9 mouse cellular contexts compared by ENCODE assay signal in the genomic region with DNA sequence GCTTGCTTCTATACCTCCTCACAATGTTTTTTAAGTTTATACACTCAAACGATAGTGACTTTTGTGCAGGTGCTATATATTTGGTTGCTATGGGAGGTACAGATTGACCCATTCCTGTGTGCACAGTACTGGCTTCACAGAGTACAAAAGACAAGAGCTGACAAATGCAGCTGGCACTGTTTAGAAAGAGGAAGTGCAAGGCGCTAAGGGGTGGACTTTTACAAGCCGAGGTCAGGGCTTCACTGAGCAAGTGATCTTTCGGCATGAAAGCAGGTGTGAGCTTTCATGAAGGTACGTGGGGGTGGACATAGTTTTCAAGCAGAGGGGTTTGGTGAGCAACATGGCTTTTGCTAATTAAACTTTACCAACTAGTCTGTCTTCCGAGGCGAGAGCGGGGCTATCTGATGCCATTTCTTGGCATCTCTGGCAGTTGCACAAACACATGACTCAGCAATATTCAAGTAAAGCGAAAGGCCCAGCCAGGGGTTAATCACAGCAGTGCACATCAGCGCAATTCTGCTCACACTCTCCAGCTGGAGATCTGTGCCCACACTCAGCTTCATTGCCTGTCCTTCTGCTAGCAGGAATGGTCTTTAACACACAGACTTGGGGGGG. TPM values are rescaled to one million over a fixed set of nuclear protein-coding genes. Genes with fewer than 3 reads are reported as not detected.
A peak's percentile ranks its signal among the peaks of the same experiment; 100 is the strongest.
DNase-seq lines count a peak whose midpoint lies in the region; ATAC-seq and TF ChIP-seq lines count a peak whose summit lies in the region.
"Had no signal": no experiment of that assay in that cellular context is flagged by ENCODE, and none has a peak within 500 bp of the region (broad histone marks: within the 10 kb centered on the region; RNA-seq: fewer than 3 reads in every experiment).

No protein-coding gene starts in this region.

- ATAC-seq in forebrain, embryonic 14.5 days: no peak
- no peak for ATAC-seq in forebrain, embryonic 12.5 days (ENCODE audit: low FRiP score)
- peak; percentile 79 for ATAC-seq in intestine, embryonic 16.5 days
- peak; percentile 90 for ATAC-seq in megakaryocyte-erythroid progenitor cell, adult 5-6 weeks (replicated peaks; ENCODE audit: low FRiP score, low TSS enrichment, poor library complexity, severe bottlenecking)
- no peak for ATAC-seq in midbrain, embryonic 14.5 days (ENCODE audit: low FRiP score, low TSS enrichment)

- no peak overlapping the region for H3K9ac ChIP-seq in forebrain, embryonic 14.5 days (ENCODE audit: low read length)
- no peak overlapping the region; the same call in 1 of the 2 replicates for H3K9ac ChIP-seq in forebrain, embryonic 12.5 days
- H3K9ac ChIP-seq in CH12.LX (ENCODE audit: insufficient read depth, low read depth): peak overlapping the region; percentile 60
- H3K9ac ChIP-seq in intestine, embryonic 16.5 days (ENCODE audit: low read depth, low read length): no peak overlapping the region
- H3K9ac ChIP-seq in midbrain, embryonic 14.5 days (replicated peaks; ENCODE audit: low read length): no peak overlapping the region
- H3K9ac ChIP-seq: embryonic facial prominence, embryonic 12.5 days had no signal

- no peak for TF ChIP-seq RAD21 in CH12.LX (IDR thresholded peaks at IDR 0.05; ENCODE audit: low read depth, low read length)

- WGBS in forebrain, embryonic 14.5 days: 63% methylated on average over 10 of the region's 10 CpGs
- WGBS in forebrain, embryonic 12.5 days: 59% methylated on average over 10 of the region's 10 CpGs
- WGBS in intestine, embryonic 16.5 days: 28% methylated on average over 10 of the region's 10 CpGs
- 59% methylated on average over 10 of the region's 10 CpGs for WGBS in midbrain, embryonic 14.5 days

- no peak for TF ChIP-seq CTCF in CH12.LX (conservative IDR thresholded peaks at IDR 0.05 in 1 of 2, IDR thresholded peaks at IDR 0.05 in 1 of 2; ENCODE audit: low read depth in 2 of 2, low read length in 2 of 2)

- no peak for TF ChIP-seq EP300 in CH12.LX (IDR thresholded peaks at IDR 0.05; ENCODE audit: low read length)

- dilution Hi-C loops in CH12.LX (cut with MboI; ENCODE audit: extremely low pct_ligation_motif_present, extremely low pct_unique_long_range_greater_than_20kb, low sequenced_read_pairs): no loop called here

- no peaks in the 10 kb centered on the region for H3K9me3 ChIP-seq in forebrain, embryonic 14.5 days (replicated peaks; ENCODE audit: control insufficient read depth, low read length)
- no peaks in the 10 kb centered on the region for H3K9me3 ChIP-seq in forebrain, embryonic 12.5 days
- no peaks in the 10 kb centered on the region for H3K9me3 ChIP-seq in CH12.LX (replicated peaks; ENCODE audit: low read length)
- H3K9me3 ChIP-seq in intestine, embryonic 16.5 days (ENCODE audit: control insufficient read depth, low read length): no peaks in the 10 kb centered on the region
- no peaks in the 10 kb centered on the region for H3K9me3 ChIP-seq in midbrain, embryonic 14.5 days (ENCODE audit: control insufficient read depth, low read length)
- H3K9me3 ChIP-seq: embryonic facial prominence, embryonic 12.5 days had no signal

- in situ Hi-C loops in CH12.LX (cut with MboI; ENCODE audit: low pct_ligation_motif_present, low pct_unique_long_range_greater_than_20kb, low sequenced_read_pairs): no loop called here

- H3K79me2 ChIP-seq in CH12.LX (replicated peaks; ENCODE audit: control insufficient read depth, extremely low read depth, insufficient read depth, poor library complexity, severe bottlenecking): no peaks in the 10 kb centered on the region

- H3K27me3 ChIP-seq in forebrain, embryonic 14.5 days (replicated peaks; ENCODE audit: control insufficient read depth, insufficient read depth, low read length): no peaks in the 10 kb centered on the region
- H3K27me3 ChIP-seq in forebrain, embryonic 12.5 days: 0 out of 2 replicates have a peak, but pooled peaks cover 3% of the 10 kb centered on the region
- H3K27me3 ChIP-seq in CH12.LX (replicated peaks): peaks cover 2% of the 10 kb centered on the region
- no peaks in the 10 kb centered on the region for H3K27me3 ChIP-seq in intestine, embryonic 16.5 days (replicated peaks; ENCODE audit: control insufficient read depth, insufficient read depth, low read length)
- H3K27me3 ChIP-seq in midbrain, embryonic 14.5 days (ENCODE audit: control insufficient read depth, insufficient read depth, low read length): no peaks in the 10 kb centered on the region
- H3K27me3 ChIP-seq: embryonic facial prominence, embryonic 12.5 days had no signal

- DNase-seq in forebrain, embryonic 14.5 days (ENCODE audit: low spot score): peak; percentile 10
- peak; percentile 68 for DNase-seq in CH12.LX (ENCODE audit: extremely low read depth)
- DNase-seq in midbrain, embryonic 14.5 days: no peak
- DNase-seq in testis, postnatal 14 days (ENCODE audit: low spot score): no peak
- DNase-seq in right cerebral cortex, adult 18-20 months: no peak

- no peaks in the 10 kb centered on the region for H3K36me3 ChIP-seq in forebrain, embryonic 14.5 days (ENCODE audit: control insufficient read depth, insufficient read depth, low read length)
- H3K36me3 ChIP-seq in forebrain, embryonic 12.5 days (replicated peaks): no peaks in the 10 kb centered on the region
- H3K36me3 ChIP-seq in CH12.LX (replicated peaks in 1 of 2; ENCODE audit: control insufficient read depth in 1 of 2, insufficient read depth in 1 of 2, low read length in 1 of 2): no peaks in the 10 kb centered on the region
- no peaks in the 10 kb centered on the region for H3K36me3 ChIP-seq in intestine, embryonic 16.5 days (ENCODE audit: control insufficient read depth, insufficient read depth, low read length)
- H3K36me3 ChIP-seq in midbrain, embryonic 14.5 days (ENCODE audit: control insufficient read depth, insufficient read depth, low read length): no peaks in the 10 kb centered on the region
- H3K36me3 ChIP-seq: embryonic facial prominence, embryonic 12.5 days had no signal

- H3K4me3 ChIP-seq in forebrain, embryonic 14.5 days (ENCODE audit: low read depth, low read length): no peak overlapping the region
- no peak overlapping the region for H3K4me3 ChIP-seq in forebrain, embryonic 12.5 days (replicated peaks)
- H3K4me3 ChIP-seq in CH12.LX (replicated peaks in 1 of 3; ENCODE audit: low read depth in 2 of 3, low read length in 2 of 3, poor library complexity in 1 of 3): peak overlapping the region; percentile 6 to 37 (median 34)
- H3K4me3 ChIP-seq in intestine, embryonic 16.5 days (ENCODE audit: low read length): no peak overlapping the region
- H3K4me3 ChIP-seq in midbrain, embryonic 14.5 days (replicated peaks; ENCODE audit: low read depth, low read length): no peak overlapping the region
- H3K4me3 ChIP-seq: embryonic facial prominence, embryonic 12.5 days had no signal

- no peak overlapping the region for H3K4me2 ChIP-seq in forebrain, embryonic 14.5 days (ENCODE audit: low read length)
- no peak overlapping the region for H3K4me2 ChIP-seq in forebrain, embryonic 12.5 days
- H3K4me2 ChIP-seq in CH12.LX (ENCODE audit: insufficient read depth, low read depth, poor library complexity, severe bottlenecking): peak overlapping the region; percentile 92
- peak overlapping the region; percentile 20; the same call in 1 of the 2 replicates for H3K4me2 ChIP-seq in intestine, embryonic 16.5 days (ENCODE audit: low read depth, low read length)
- H3K4me2 ChIP-seq in midbrain, embryonic 14.5 days (ENCODE audit: low read length): no peak overlapping the region
- H3K4me2 ChIP-seq: embryonic facial prominence, embryonic 12.5 days had no signal

- H3K27ac ChIP-seq in forebrain, embryonic 14.5 days (ENCODE audit: low read depth, low read length): no peak overlapping the region
- no peak overlapping the region for H3K27ac ChIP-seq in forebrain, embryonic 12.5 days
- peak overlapping the region; percentile 27 for H3K27ac ChIP-seq in CH12.LX (ENCODE audit: insufficient read depth, low read depth)
- no peak overlapping the region for H3K27ac ChIP-seq in intestine, embryonic 16.5 days (ENCODE audit: low read length)
- H3K27ac ChIP-seq in midbrain, embryonic 14.5 days (replicated peaks; ENCODE audit: low read depth, low read length): no peak overlapping the region
- H3K27ac ChIP-seq: embryonic facial prominence, embryonic 12.5 days had no signal

- TF ChIP-seq POLR2A in CH12.LX (IDR thresholded peaks at IDR 0.05; ENCODE audit: low read depth, low read length): no peak

- H3K4me1 ChIP-seq in forebrain, embryonic 14.5 days (ENCODE audit: control insufficient read depth, insufficient read depth, low read length): no peaks in the 10 kb centered on the region
- H3K4me1 ChIP-seq in forebrain, embryonic 12.5 days: peaks cover 7% of the 10 kb centered on the region
- H3K4me1 ChIP-seq in CH12.LX (ENCODE audit: control insufficient read depth in 1 of 2, insufficient read depth in 2 of 2): peaks cover 3 to 45% of the 10 kb centered on the region in 2 experiments
- H3K4me1 ChIP-seq in intestine, embryonic 16.5 days (ENCODE audit: control insufficient read depth, insufficient read depth, low read length): peaks cover 6% of the 10 kb centered on the region; the same call in 1 of the 2 replicates
- H3K4me1 ChIP-seq in midbrain, embryonic 14.5 days (ENCODE audit: control insufficient read depth, insufficient read depth, low read length): no peaks in the 10 kb centered on the region

TF ChIP-seq in CH12.LX, 34 proteins besides CTCF, POLR2A, EP300 and RAD21 (continues in another document):
- TF ChIP-seq MAZ (IDR thresholded peaks at IDR 0.05; ENCODE audit: low read depth, low read length): no peak
- 0 out of 2 replicates have a peak, but pooled peaks have one; percentile 6 for TF ChIP-seq KAT2A (IDR thresholded peaks at IDR 0.05; ENCODE audit: insufficient replicate concordance, low read length)
- no peak for TF ChIP-seq UBTF (IDR thresholded peaks at IDR 0.05; ENCODE audit: low read depth, low read length)
- no peak for TF ChIP-seq NRF1 (IDR thresholded peaks at IDR 0.05; ENCODE audit: low read depth, low read length)
- TF ChIP-seq MAFK (IDR thresholded peaks at IDR 0.05; ENCODE audit: insufficient replicate concordance, low read length): peak; percentile 99
- TF ChIP-seq PAX5 (IDR thresholded peaks at IDR 0.05; ENCODE audit: low read length): no peak
- 0 out of 2 replicates have a peak, but pooled peaks have one; percentile 6 for TF ChIP-seq NELFE (IDR thresholded peaks at IDR 0.05; ENCODE audit: low read depth, low read length)
- no peak for TF ChIP-seq CHD2 (IDR thresholded peaks at IDR 0.05; ENCODE audit: low read length)

RNA-seq across cellular contexts. Expression of a gene that starts 10.0 kb away (rescaled TPM):
- 12.3 and 14.1 TPM in 2 replicates for polyA plus RNA-seq in forebrain, embryonic 14.5 days (2014; fragmentation: Nextera tagmentation; extraction: Ambion mirVana)
- polyA plus RNA-seq in forebrain, embryonic 12.5 days (2016; fragmentation: Nextera tagmentation; extraction: Ambion mirVana): 9.9 and 11.3 TPM in 2 replicates
- 2.5 and 2.6 TPM in 2 replicates for total RNA-seq in CH12.LX (2012; rRNA removed)
- total RNA-seq in CH12.LX (2014; rRNA removed): 4.6 TPM in 2 replicates
- 3.2 and 3.3 TPM in 2 replicates for polyA plus RNA-seq in CH12.LX (2012; ENCODE audit: insufficient read length, low read depth)
- polyA plus RNA-seq in intestine, embryonic 16.5 days (2015; fragmentation: Nextera tagmentation; extraction: Ambion mirVana): 8.6 and 8.9 TPM in 2 replicates
- 10.7 and 28.0 TPM in 2 replicates for total RNA-seq in megakaryocyte-erythroid progenitor cell, adult 5-6 weeks (2014; fragmentation: Nextera tagmentation)
- total RNA-seq in megakaryocyte-erythroid progenitor cell, adult 5-6 weeks (2017): 7.5 and 8.2 TPM in 2 replicates
- polyA plus RNA-seq in midbrain, embryonic 14.5 days (2014; fragmentation: Nextera tagmentation; extraction: Ambion mirVana): 16.1 TPM in 2 replicates

Comparison
In these comparisons a context has a peak if more than half of its experiments do, and no peak if none do; other contexts are left out.
1. ATAC-seq: peak in intestine, embryonic 16.5 days (single experiment) and megakaryocyte-erythroid progenitor cell, adult 5-6 weeks (single experiment); none in forebrain, embryonic 14.5 days (single experiment), forebrain, embryonic 12.5 days (single experiment) and midbrain, embryonic 14.5 days (single experiment).
2. DNase-seq: peak in forebrain, embryonic 14.5 days (single experiment) and CH12.LX (single experiment); none in midbrain, embryonic 14.5 days (single experiment), testis, postnatal 14 days (single experiment) and right cerebral cortex, adult 18-20 months (single experiment).
3. H3K4me2 ChIP-seq: peak in CH12.LX (single experiment) and intestine, embryonic 16.5 days (single experiment); none in forebrain, embryonic 14.5 days (single experiment), forebrain, embryonic 12.5 days (single experiment) and midbrain, embryonic 14.5 days (single experiment).
4. H3K4me3 ChIP-seq: peak in CH12.LX (3 of 3); none in forebrain, embryonic 14.5 days (single experiment), forebrain, embryonic 12.5 days (single experiment), intestine, embryonic 16.5 days (single experiment) and midbrain, embryonic 14.5 days (single experiment).